14 mouse cellular contexts compared by ENCODE assay signal in genomic region chr5:37047206-37047915, GRCm38 (mm10). TPM values are rescaled to one million over a fixed set of nuclear protein-coding genes. Genes with fewer than 3 reads are reported as not detected.
DNase-seq lines count a peak whose midpoint lies in the region; ATAC-seq and TF ChIP-seq lines count a peak whose summit lies in the region.
"Had no signal": no experiment of that assay in that cellular context is flagged by ENCODE, and none has a peak within 500 bp of the region (broad histone marks: within the 10 kb centered on the region; RNA-seq: fewer than 3 reads in every experiment).

No protein-coding gene starts in this region.

- peaks cover 4% of the 10 kb centered on the region; the same call in 1 of the 2 replicates for H3K4me1 ChIP-seq in midbrain, postnatal 0 days (ENCODE audit: insufficient read depth, low read length)
- no peaks in the 10 kb centered on the region for H3K4me1 ChIP-seq in midbrain, embryonic 11.5 days (ENCODE audit: control insufficient read depth, insufficient read depth, low read length)
- peaks cover 55% of the 10 kb centered on the region for H3K4me1 ChIP-seq in spleen, adult 2 months (ENCODE audit: control insufficient read depth, insufficient read depth, insufficient read length)
- H3K4me1 ChIP-seq in kidney, embryonic 16.5 days (ENCODE audit: insufficient read depth, low read length) = peaks cover 4% of the 10 kb centered on the region; the same call in 1 of the 2 replicates
- H3K4me1 ChIP-seq: embryonic facial prominence, embryonic 13.5 days; limb, embryonic 15.5 days had no signal

- no peak; the same call in 1 of the 2 replicates for TF ChIP-seq POLR2A in spleen, adult 2 months (IDR thresholded peaks at IDR 0.05; ENCODE audit: low read depth, low read length)

- no peak for DNase-seq in midbrain, postnatal 0 days (ENCODE audit: low spot score)
- no peak for DNase-seq in midbrain, embryonic 11.5 days (ENCODE audit: low spot score, missing footprints)
- DNase-seq in spleen, adult 2 months (ENCODE audit: low read depth in 1 of 2, low spot score in 2 of 2) = peak in 1 of 2 experiments; percentile 68
- DNase-seq in ovary, adult 18-20 months (ENCODE audit: low spot score) = no peak
- DNase-seq in urinary bladder, adult 2 months (ENCODE audit: low spot score) = no peak
- DNase-seq: adrenal gland, postnatal 36 days; cerebellum, adult 8-10 months had no signal

- H3K27ac ChIP-seq in midbrain, postnatal 0 days (ENCODE audit: low read depth, low read length) = 0 out of 2 replicates have a peak overlapping the region, but pooled peaks have one; percentile 6
- no peak overlapping the region for H3K27ac ChIP-seq in midbrain, embryonic 11.5 days (ENCODE audit: low read depth, low read length)
- H3K27ac ChIP-seq in spleen, adult 2 months (ENCODE audit: insufficient read depth, low read length) = peak overlapping the region; percentile 83
- H3K27ac ChIP-seq in kidney, embryonic 16.5 days (ENCODE audit: low read length) = no peak overlapping the region
- H3K27ac ChIP-seq: embryonic facial prominence, embryonic 13.5 days; limb, embryonic 15.5 days; neural tube, embryonic 13.5 days had no signal

- no peaks in the 10 kb centered on the region for H3K9me3 ChIP-seq in midbrain, postnatal 0 days (ENCODE audit: low read length)
- no peaks in the 10 kb centered on the region for H3K9me3 ChIP-seq in midbrain, embryonic 11.5 days (ENCODE audit: control insufficient read depth, low read length)
- no peaks in the 10 kb centered on the region for H3K9me3 ChIP-seq in kidney, embryonic 16.5 days (ENCODE audit: low read length)
- H3K9me3 ChIP-seq: embryonic facial prominence, embryonic 13.5 days; heart, embryonic 12.5 days; limb, embryonic 15.5 days; neural tube, embryonic 13.5 days had no signal

- H3K4me3 ChIP-seq in midbrain, postnatal 0 days (ENCODE audit: low read depth, low read length) = no peak overlapping the region
- H3K4me3 ChIP-seq in midbrain, embryonic 11.5 days (ENCODE audit: low read depth, low read length) = no peak overlapping the region
- H3K4me3 ChIP-seq in spleen, adult 2 months (ENCODE audit: extremely low read depth, insufficient read depth, insufficient read length) = peak overlapping the region; percentile 56
- H3K4me3 ChIP-seq in kidney, embryonic 16.5 days (ENCODE audit: low read length) = no peak overlapping the region
- H3K4me3 ChIP-seq: embryonic facial prominence, embryonic 13.5 days; heart, embryonic 12.5 days; limb, embryonic 15.5 days; neural tube, embryonic 13.5 days had no signal

- ATAC-seq in midbrain, postnatal 0 days (ENCODE audit: low FRiP score) = no peak
- ATAC-seq in midbrain, embryonic 11.5 days (ENCODE audit: low FRiP score) = no peak
- ATAC-seq in activated CD4-positive, CD25-positive, alpha-beta regulatory T cell, adult 4 months = peak; percentile 43
- no peak for ATAC-seq in kidney, embryonic 16.5 days (ENCODE audit: low FRiP score, low TSS enrichment)

- no peaks in the 10 kb centered on the region for H3K36me3 ChIP-seq in midbrain, postnatal 0 days (ENCODE audit: insufficient read depth, low read length)
- no peaks in the 10 kb centered on the region for H3K36me3 ChIP-seq in midbrain, embryonic 11.5 days (ENCODE audit: control insufficient read depth, insufficient read depth, low read length)
- H3K36me3 ChIP-seq in spleen, adult 2 months (ENCODE audit: control insufficient read depth, insufficient read depth, low read length) = no peaks in the 10 kb centered on the region
- no peaks in the 10 kb centered on the region for H3K36me3 ChIP-seq in kidney, embryonic 16.5 days (ENCODE audit: insufficient read depth, low read length)
- H3K36me3 ChIP-seq: embryonic facial prominence, embryonic 13.5 days; heart, embryonic 12.5 days; limb, embryonic 15.5 days; neural tube, embryonic 13.5 days had no signal

- H3K4me2 ChIP-seq in midbrain, postnatal 0 days (ENCODE audit: low read depth, low read length, poor library complexity, severe bottlenecking) = no peak overlapping the region
- no peak overlapping the region for H3K4me2 ChIP-seq in midbrain, embryonic 11.5 days
- no peak overlapping the region for H3K4me2 ChIP-seq in kidney, embryonic 16.5 days (replicated peaks; ENCODE audit: low read depth, low read length)
- H3K4me2 ChIP-seq: embryonic facial prominence, embryonic 13.5 days; heart, embryonic 12.5 days; limb, embryonic 15.5 days; neural tube, embryonic 13.5 days had no signal

- no peak overlapping the region for H3K9ac ChIP-seq in midbrain, postnatal 0 days (replicated peaks; ENCODE audit: low read length, poor library complexity, severe bottlenecking)
- H3K9ac ChIP-seq in midbrain, embryonic 11.5 days (ENCODE audit: low read length) = no peak overlapping the region
- no peak overlapping the region for H3K9ac ChIP-seq in kidney, embryonic 16.5 days (replicated peaks; ENCODE audit: low read length)
- H3K9ac ChIP-seq: embryonic facial prominence, embryonic 13.5 days; heart, embryonic 12.5 days; limb, embryonic 15.5 days; neural tube, embryonic 13.5 days had no signal

- WGBS in midbrain, postnatal 0 days = 63% methylated on average over 17 of the region's 17 CpGs
- WGBS in midbrain, embryonic 11.5 days = 62% methylated on average over 17 of the region's 17 CpGs
- WGBS in spleen, adult 2 months = 9% methylated on average over 17 of the region's 17 CpGs
- 50% methylated on average over 17 of the region's 17 CpGs for WGBS in kidney, embryonic 16.5 days

- no peak for TF ChIP-seq CTCF in midbrain, postnatal 0 days (IDR thresholded peaks at IDR 0.05)
- TF ChIP-seq CTCF in spleen, adult 2 months (IDR thresholded peaks at IDR 0.05; ENCODE audit: extremely low read depth, insufficient read depth, insufficient read length, insufficient replicate concordance) = no peak

- H3K27me3 ChIP-seq in midbrain, postnatal 0 days (ENCODE audit: insufficient read depth, low read length) = no peaks in the 10 kb centered on the region
- no peaks in the 10 kb centered on the region for H3K27me3 ChIP-seq in midbrain, embryonic 11.5 days (ENCODE audit: control insufficient read depth, insufficient read depth, low read length)
- H3K27me3 ChIP-seq in spleen, adult 2 months (ENCODE audit: control insufficient read depth, insufficient read depth, low read length) = no peaks in the 10 kb centered on the region
- no peaks in the 10 kb centered on the region for H3K27me3 ChIP-seq in kidney, embryonic 16.5 days (ENCODE audit: insufficient read depth, low read length)
- H3K27me3 ChIP-seq: neural tube, embryonic 13.5 days had no signal

RNA-seq across cellular contexts. Expression of gene Gm1043, which starts 37.8 kb away (rescaled TPM):
- 19.4 and 29.5 TPM in 2 replicates for total RNA-seq in midbrain, postnatal 0 days (2014; rRNA removed)
- 1.2 and 1.6 TPM in 2 replicates for polyA plus RNA-seq in midbrain, postnatal 0 days (2015; fragmentation: Nextera tagmentation; extraction: Ambion mirVana)
- 0.04 TPM in 2 replicates for polyA plus RNA-seq in midbrain, embryonic 11.5 days (2014; fragmentation: Nextera tagmentation; extraction: Ambion mirVana)
- polyA plus RNA-seq in activated CD4-positive, CD25-positive, alpha-beta regulatory T cell, adult 4 months (2017; shearing (Covaris generic)) = 1 to 10 TPM; 1.3 to 1.4 TPM
- 2.7 and 3.0 TPM in 2 replicates for polyA plus RNA-seq in spleen, adult 2 months (2012; rRNA removed)
- polyA plus RNA-seq in urinary bladder, adult 2 months (2012; rRNA removed) = 0.19 and 0.21 TPM in 2 replicates
- polyA plus RNA-seq in kidney, embryonic 16.5 days (2015; fragmentation: Nextera tagmentation; extraction: Ambion mirVana) = not detected in 2 replicates
- polyA plus RNA-seq: embryonic facial prominence, embryonic 13.5 days; heart, embryonic 12.5 days; intestine, embryonic 14.5 days had no signal

RNA-seq across cellular contexts. Expression of gene Wfs1, which starts 58.4 kb away (rescaled TPM):
- total RNA-seq in midbrain, postnatal 0 days (2014; rRNA removed) = 11.3 and 14.0 TPM in 2 replicates
- 11.9 and 12.8 TPM in 2 replicates for polyA plus RNA-seq in midbrain, postnatal 0 days (2015; fragmentation: Nextera tagmentation; extraction: Ambion mirVana)
- 6.4 and 7.0 TPM in 2 replicates for polyA plus RNA-seq in midbrain, embryonic 11.5 days (2014; fragmentation: Nextera tagmentation; extraction: Ambion mirVana)
- under 1 TPM; 0.46 to 0.79 TPM for polyA plus RNA-seq in activated CD4-positive, CD25-positive, alpha-beta regulatory T cell, adult 4 months (2017; shearing (Covaris generic))
- polyA plus RNA-seq in spleen, adult 2 months (2012; rRNA removed) = 7.2 TPM in 2 replicates
- polyA plus RNA-seq in urinary bladder, adult 2 months (2012; rRNA removed) = 14.2 and 24.8 TPM in 2 replicates
- 21.0 and 21.9 TPM in 2 replicates for polyA plus RNA-seq in kidney, embryonic 16.5 days (2015; fragmentation: Nextera tagmentation; extraction: Ambion mirVana)

Comparison
In these comparisons a context has a peak if more than half of its experiments do, and no peak if none do; other contexts are left out.
1. H3K27ac ChIP-seq: peak in midbrain, postnatal 0 days (single experiment) and spleen, adult 2 months (single experiment); none in midbrain, embryonic 11.5 days (single experiment) and kidney, embryonic 16.5 days (single experiment).